Mouse (Mus musculus) T-helper 1 cell (primary cell): ENCODE measurements at regions not wholly inside any gene's neighbourhood (a gene's known extent, or its start where the extent isn't known, plus 50 kb on each side); places are given as distances from the start of the nearest gene placed in this dataset.

Experiments used
- in situ Hi-C: fragments of 300-600 bp; cut with MboI, MseI; formaldehyde crosslinking; loops from one replicate; pipeline ENCODE4 v1.15.1; 2025; ENCODE audit warnings: high pct_unique_total_duplicates

GRCm38 (mm10) chrX:47536130-47536529, 356.6 kb downstream of the Smarca1 start:
- in situ Hi-C loops, result no loop called here

GRCm38 (mm10) chrX:47495056-47495455, 397.7 kb downstream of the Smarca1 start:
- in situ Hi-C loops, result no loop called here

DNA sequence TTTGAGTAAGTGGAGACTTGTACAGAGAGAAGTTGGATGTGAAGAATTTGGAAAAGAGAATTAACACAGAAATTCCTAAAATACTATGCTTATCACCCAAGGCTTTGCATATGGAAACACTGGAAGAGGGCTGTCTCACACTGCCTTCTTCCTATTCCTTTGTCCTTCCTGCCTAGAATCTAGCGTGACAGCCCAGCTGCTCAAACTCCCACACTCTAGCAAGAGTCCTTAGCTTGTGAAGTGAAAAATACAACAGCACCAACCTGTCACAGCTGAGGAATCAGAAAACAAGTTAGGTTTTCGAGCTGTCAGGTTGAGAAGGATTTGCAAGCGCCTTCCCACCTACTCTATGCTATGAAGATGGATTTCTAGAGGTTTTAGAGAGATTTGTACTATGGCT, 410.0 kb downstream of the Smarca1 start:
- in situ Hi-C loops, result no loop called here

- in situ Hi-C loops, result no loop called here
These were observed 414.5 kb downstream of the Smarca1 start for GRCm38 (mm10) chrX:47478226-47478625.

DNA sequence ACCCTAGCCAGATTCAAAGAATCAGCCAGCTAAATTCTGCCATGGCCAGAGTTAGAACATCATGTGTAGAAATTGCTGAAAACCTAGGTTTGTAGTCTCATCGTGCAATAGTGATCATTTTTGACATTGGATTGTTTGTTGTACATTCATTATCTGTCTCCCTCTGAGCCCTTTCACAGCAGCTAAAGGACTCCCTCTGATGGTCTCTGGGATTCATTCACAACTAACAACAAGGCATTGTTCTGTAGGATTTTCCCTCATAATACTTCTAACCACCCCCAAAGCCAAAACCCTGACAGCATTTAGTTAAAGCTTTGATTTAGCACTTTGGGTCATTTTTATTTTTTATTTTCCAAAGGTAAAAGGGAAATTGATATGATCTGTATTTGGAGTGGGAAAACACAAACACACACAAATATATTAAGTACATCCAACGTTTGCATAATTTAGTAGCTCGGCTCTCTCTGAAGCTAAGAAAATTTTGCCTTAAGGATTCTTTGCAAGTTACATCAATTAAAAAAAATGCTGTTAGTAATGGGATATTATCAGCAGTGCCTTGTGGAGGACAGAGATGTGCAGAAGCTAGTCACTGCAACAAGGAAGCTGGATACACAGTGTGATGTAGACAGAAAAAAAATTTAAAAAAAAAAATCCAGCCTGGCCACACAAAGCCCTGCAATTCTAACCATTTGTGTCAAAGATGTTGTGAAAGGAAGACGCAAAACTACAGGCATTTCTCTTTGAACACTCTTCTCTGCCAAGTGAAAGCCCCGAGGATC, 425.9 kb downstream of the Smarca1 start:
- in situ Hi-C loops, result loop anchor here (5.0 kb wide), 1 partner anchor 70 kb away; no protein-coding TSS in a partner anchor

GRCm38 (mm10) chrX:47461660-47462490, 430.9 kb downstream of the Smarca1 start:
- in situ Hi-C loops, result no loop called here
